Mouse (Mus musculus) bone marrow macrophage, adult 2 months (primary cell): ENCODE data around the gene Dock8.

Experiments used
- CTCF ChIP-seq: IDR thresholded peaks from 2 replicates; pipeline ENCODE4 v1.5.1; 2012; ENCODE audit warnings: low read depth, mild to moderate bottlenecking, low read length, moderate library complexity
- POLR2A ChIP-seq: IDR thresholded peaks from 2 replicates; pipeline ENCODE4 v1.6.1; 2012; ENCODE audit warnings: mild to moderate bottlenecking, low read depth, low read length, borderline replicate concordance

DNA sequence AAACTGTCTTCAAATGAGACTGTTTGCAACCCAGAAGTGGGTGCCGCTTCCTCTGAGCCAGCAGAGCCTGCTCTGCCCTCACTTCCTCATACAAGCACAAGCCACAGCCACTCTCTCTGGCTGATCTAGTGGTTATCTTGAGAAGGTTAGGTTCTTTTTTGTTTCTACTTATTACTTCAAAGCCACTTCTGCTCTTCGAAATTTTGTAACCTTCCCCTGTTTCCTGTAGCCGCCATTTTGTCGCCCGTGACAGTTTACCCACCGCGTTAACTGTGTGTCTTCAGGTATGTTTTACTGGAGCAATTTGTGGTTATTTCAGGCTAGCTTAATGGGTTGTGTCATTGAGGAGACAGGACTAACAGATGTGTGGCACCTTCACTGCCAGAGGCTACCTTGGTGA, 53.0 kb downstream of the Dock8 start:
- no peak for TF ChIP-seq POLR2A
- no peak for TF ChIP-seq CTCF
